Mouse (Mus musculus) spleen, adult 10 weeks (tissue): ENCODE results near the gene Olfr316. TPM values are rescaled to one million over a fixed set of nuclear protein-coding genes. Genes with fewer than 3 reads are reported as not detected.

Experiments used
- polyA plus RNA-seq: library from polyadenylated mRNA; stranded (reverse); fragments of 350-450 nt; fragmentation: Illumina TruSeq; extraction: RNeasy Lipid Tissue Mini Kit (QIAGEN cat#74804); gene quantifications from one replicate; pipeline ENCODE4 v1.2.3, GENCODE M21; 2015; ENCODE audit warnings: low replicate concordance; ENCODE audit not compliant: insufficient read depth

Gene Olfr316
- not detected for polyA plus RNA-seq

DNA sequence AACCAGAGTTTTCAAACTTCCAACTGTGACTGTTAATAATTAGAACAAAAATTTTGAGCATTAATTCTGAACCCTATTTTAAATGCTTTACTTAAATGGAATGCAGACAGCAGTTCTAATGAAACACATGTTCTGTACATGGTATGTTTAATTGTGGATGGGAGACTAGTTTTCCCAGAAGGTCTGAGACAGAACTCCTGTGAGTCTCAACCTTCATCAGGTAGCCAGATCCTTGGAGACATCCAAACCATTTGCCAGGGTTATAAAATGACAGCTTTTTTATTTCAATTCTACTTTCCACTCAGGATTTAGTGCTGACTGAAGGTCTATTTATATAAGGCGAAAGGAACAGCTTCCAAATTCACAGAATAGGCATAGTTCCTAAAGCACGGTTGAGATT lies at the start of gene Olfr316:
Gene Olfr316 (plus strand): TSS at position 301 of the 400 bp plus-strand sequence.

DNA sequence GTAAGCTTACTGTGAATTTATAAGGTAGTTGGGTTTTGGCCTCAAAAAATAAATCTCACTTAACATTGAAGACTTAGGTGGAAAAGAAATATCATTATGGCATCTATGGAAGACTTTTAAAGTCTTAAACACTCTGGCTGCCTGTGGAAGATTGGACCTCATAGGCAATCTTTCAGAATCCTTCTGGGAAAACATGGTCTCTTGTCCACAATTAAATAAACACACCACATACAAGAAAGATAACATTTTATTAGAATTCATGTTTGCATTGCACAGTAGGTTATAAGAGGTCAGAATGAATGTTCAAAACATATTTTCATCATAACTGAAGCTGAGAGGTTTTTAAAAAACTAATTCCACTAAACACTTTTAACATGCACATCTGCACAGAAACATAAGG lies 28.6 kb upstream of the Olfr316 start, which contains the start of gene Olfr318:
Gene Olfr318 (minus strand): TSS at position 101 of the 400 bp plus-strand sequence.

DNA sequence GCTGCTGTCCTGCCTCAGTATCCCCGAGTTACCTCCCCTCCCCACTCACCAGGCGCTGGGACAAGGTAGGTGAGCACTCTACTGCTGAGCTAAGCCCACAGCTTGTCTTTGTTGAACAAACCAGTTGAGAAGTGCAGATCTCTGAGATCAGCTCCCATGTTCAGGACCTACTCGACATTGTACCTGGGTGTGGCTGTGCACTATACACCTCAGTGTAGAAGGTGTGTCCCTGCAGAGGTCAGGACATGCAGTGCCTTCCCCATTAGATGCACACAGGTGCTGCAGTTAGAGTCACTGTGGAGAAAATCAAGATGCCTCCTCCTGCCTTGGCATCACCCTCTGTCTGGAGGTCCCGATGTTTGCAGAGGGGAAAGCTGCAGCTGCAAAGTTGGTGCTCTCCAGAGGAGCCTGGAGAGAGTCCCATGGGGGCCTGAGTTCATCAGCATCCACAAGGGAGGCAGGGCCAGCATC lies 13.7 kb upstream of the Olfr316 start, which contains the start of gene Olfr317:
Gene Olfr317 (minus strand): TSS at position 421 of the 471 bp plus-strand sequence.

DNA sequence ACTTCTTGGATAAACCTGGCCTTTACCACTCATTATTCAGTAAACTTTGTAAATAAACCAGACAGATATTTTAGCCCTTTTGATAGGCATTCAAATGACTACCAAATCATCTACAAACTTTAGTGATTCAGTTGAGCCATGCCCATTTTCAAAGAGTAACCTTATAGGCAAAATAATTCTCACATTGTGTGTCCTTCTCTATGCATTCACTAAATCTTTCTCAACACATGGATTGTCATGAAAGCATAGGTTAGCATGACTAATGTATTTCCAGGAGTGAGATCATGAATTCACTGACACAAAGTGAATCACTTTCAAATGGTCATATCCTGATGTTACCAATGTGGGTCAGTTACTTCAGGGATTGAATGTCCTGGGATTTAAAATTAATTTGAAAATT lies 20.4 kb downstream of the Olfr316 start, which contains the start of gene Olfr315:
Gene Olfr315 (plus strand): TSS at position 301 of the 400 bp plus-strand sequence.

DNA sequence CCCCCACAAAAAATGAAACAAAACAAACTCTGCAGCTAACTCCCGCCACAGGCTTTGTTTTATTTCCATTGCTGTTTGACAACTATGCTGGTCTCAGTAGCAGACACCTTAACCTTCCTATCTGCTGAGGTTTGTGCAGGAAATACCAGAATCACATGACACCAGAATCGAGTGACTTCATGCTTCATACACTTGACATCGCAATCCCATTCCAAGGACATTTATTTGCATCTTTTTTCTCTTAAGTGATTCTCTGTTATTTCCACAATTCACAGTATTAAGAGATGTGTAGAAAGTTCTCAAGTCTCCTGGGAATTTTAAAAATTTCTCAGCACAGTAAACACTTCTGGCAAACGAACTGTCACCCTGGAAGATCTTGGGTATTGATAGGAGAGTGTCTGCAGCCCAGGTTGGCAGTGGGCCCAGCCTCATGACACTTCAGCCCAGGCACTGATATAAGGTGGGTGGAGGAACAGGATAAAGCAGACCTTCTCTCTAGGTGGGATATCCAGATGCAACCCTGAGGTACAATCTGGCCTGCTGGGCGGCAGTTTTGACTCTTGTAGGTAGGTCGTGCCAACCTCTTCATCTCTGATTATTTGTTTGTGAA lies 30.1 kb downstream of the Olfr316 start, which contains the start of gene Olfr314:
Gene Olfr314 (plus strand): TSS at position 473 of the 610 bp plus-strand sequence.

DNA sequence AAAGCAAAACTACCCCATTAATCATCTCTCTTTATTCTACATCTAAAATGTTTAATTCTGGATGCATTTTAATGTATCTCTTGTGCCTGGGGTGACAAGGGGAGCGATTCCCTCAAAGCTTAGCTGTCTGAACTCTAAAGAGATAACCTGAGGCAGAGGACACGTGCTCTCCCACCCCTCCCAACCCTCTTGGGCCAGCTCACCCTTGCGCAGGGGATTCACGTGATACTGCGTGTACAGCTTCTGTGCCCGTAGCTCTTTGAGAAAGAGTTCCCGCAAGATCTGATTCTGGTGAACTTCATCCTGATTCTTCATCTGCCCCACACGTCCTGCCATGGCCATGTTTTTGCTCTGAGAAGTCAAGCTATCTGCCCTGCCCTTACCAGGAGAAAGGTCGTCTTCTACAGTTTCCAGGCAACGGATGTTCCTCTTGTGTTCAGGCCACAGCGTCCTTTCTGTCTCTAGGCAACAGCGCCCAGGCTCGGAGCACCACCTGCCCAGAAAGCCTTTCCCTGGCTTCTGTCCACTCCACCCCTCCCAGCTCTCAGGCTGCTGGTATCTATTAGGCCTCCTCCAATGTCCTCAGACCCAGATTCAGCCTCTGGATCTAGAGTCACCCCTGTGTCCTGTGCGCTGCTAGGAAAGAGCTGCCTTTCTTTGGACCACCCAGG lies 49.2 kb downstream of the Olfr316 start, which contains the start of gene Fam183b:
Gene Fam183b (minus strand): TSS at position 403 of the 671 bp plus-strand sequence.

Other genes starting within 250 kb of the Olfr316 start
- not detected for gene Olfr330, start 217.9 kb upstream of the Olfr316 start, polyA plus RNA-seq
- gene Olfr329-ps, start 206.3 kb upstream of the Olfr316 start, polyA plus RNA-seq, result 0.06 TPM
- gene Olfr328, start 197.1 kb upstream of the Olfr316 start, polyA plus RNA-seq, result not detected
- not detected for gene Olfr224, start 182.2 kb upstream of the Olfr316 start, polyA plus RNA-seq
- not detected for gene Olfr325, start 175.0 kb upstream of the Olfr316 start, polyA plus RNA-seq
- not detected for gene Olfr324, start 157.6 kb upstream of the Olfr316 start, polyA plus RNA-seq
- gene 2210407C18Rik, start 136.7 kb upstream of the Olfr316 start, polyA plus RNA-seq, result not detected
- not detected for gene Olfr323, start 122.2 kb upstream of the Olfr316 start, polyA plus RNA-seq
- 2.3 TPM for gene Trim58, start 112.3 kb upstream of the Olfr316 start, polyA plus RNA-seq
- gene Olfr322, start 94.0 kb upstream of the Olfr316 start, polyA plus RNA-seq, result not detected
- gene Olfr320, start 71.6 kb upstream of the Olfr316 start, polyA plus RNA-seq, result not detected
- not detected for gene Olfr319, start 53.6 kb upstream of the Olfr316 start, polyA plus RNA-seq
- gene Olfr318, start 28.7 kb upstream of the Olfr316 start, polyA plus RNA-seq, result not detected
- not detected for gene Olfr317, start 13.5 kb upstream of the Olfr316 start, polyA plus RNA-seq
- gene Olfr315, start 20.5 kb downstream of the Olfr316 start, polyA plus RNA-seq, result not detected
- not detected for gene Olfr314, start 30.2 kb downstream of the Olfr316 start, polyA plus RNA-seq
- gene Fam183b, start 49.2 kb downstream of the Olfr316 start, polyA plus RNA-seq, result not detected
- gene Olfr313, start 62.3 kb downstream of the Olfr316 start, polyA plus RNA-seq, result not detected
- not detected for gene Olfr312, start 76.5 kb downstream of the Olfr316 start, polyA plus RNA-seq
- not detected for gene Olfr311, start 86.5 kb downstream of the Olfr316 start, polyA plus RNA-seq
- 16.5 TPM for gene Gm12258, start 94.4 kb downstream of the Olfr316 start, polyA plus RNA-seq
- 10.1 TPM for gene 2810021J22Rik, start 114.5 kb downstream of the Olfr316 start, polyA plus RNA-seq
- 7.4 TPM for gene Zfp39, start 151.5 kb downstream of the Olfr316 start, polyA plus RNA-seq
- 10.0 TPM for gene Btnl10, start 165.2 kb downstream of the Olfr316 start, polyA plus RNA-seq
- gene Rnf187, start 186.2 kb downstream of the Olfr316 start, polyA plus RNA-seq, result 68.8 TPM
- 1.5 TPM for gene Hist3h2ba, start 196.2 kb downstream of the Olfr316 start, polyA plus RNA-seq
- 11.2 TPM for gene Hist3h2a, start 202.0 kb downstream of the Olfr316 start, polyA plus RNA-seq
- gene Trim17, start 202.0 kb downstream of the Olfr316 start, polyA plus RNA-seq, result 0.17 TPM
- gene Trim11, start 225.4 kb downstream of the Olfr316 start, polyA plus RNA-seq, result 35.2 TPM